Mouse (Mus musculus) adrenal gland, postnatal 36 days (tissue): ENCODE measurements around the gene Pcp4. TPM values are rescaled to one million over a fixed set of nuclear protein-coding genes. Genes with fewer than 3 reads are reported as not detected.
"Not testable (repeated sequence)": the region's sequence is repeated elsewhere in the genome, so short reads cannot be mapped to it uniquely, and the experiment has no call there.

Source experiments
- DNase-seq, 2 experiments: peaks; one replicate each; pipeline ENCODE4 v3.0.0; 2021; ENCODE audit warnings: mixed read lengths in 1 of 2
- long read RNA-seq, 2 experiments: library from polyadenylated mRNA; stranded (forward); transcript quantifications; one replicate each; pipeline ENCODE4 v2.0.0; 2021; ENCODE audit warnings: borderline sequencing depth in 2 of 2
- total RNA-seq, 2 experiments: library from RNA; stranded (reverse); gene quantifications; 2 replicates each; pipeline ENCODE4 v1.2.3; 2021

The Pcp4 gene
- total RNA-seq, result 1 to 10 TPM; 4.8 to 7.9 TPM
- long read RNA-seq, experiment 1, partial matches to known transcripts, result 1 of 4 reads
- long read RNA-seq, experiment 1, other reads (novel, unspliced or antisense), result 0 of 4 reads
- long read RNA-seq, experiment 2, transcript Pcp4-201 (3 exons, 641 nt), result major isoform, 6 of 6 reads
- long read RNA-seq, experiment 2, partial matches to known transcripts, result 0 of 6 reads
- long read RNA-seq, experiment 2, other reads (novel, unspliced or antisense), result 0 of 6 reads

- DNase-seq, result peak; percentile 76 to 78
Observed at GRCm38 (mm10) chr16:96467445-96467844, at the start of gene Pcp4. Gene Pcp4 (plus strand): TSS chr16:96467606.

GRCm38 (mm10) chr16:96425044-96425443, 42.4 kb upstream of the Pcp4 start:
- no peak for DNase-seq

- no peak for DNase-seq
Observed at GRCm38 (mm10) chr16:96426671-96427070, 40.7 kb upstream of the Pcp4 start.

- no peak for DNase-seq
Observed at GRCm38 (mm10) chr16:96429046-96429445, 38.4 kb upstream of the Pcp4 start.

- DNase-seq, result no peak
Observed at GRCm38 (mm10) chr16:96433266-96433665, 34.1 kb upstream of the Pcp4 start.

- DNase-seq, result no peak
Observed at GRCm38 (mm10) chr16:96434024-96434785, 33.2 kb upstream of the Pcp4 start.

- DNase-seq, result no peak
Observed at GRCm38 (mm10) chr16:96438946-96439345, 28.5 kb upstream of the Pcp4 start.

- no peak for DNase-seq
Observed at GRCm38 (mm10) chr16:96439682-96440081, 27.7 kb upstream of the Pcp4 start.

- no peak for DNase-seq
Observed at GRCm38 (mm10) chr16:96440871-96441270, 26.5 kb upstream of the Pcp4 start.

- no peak for DNase-seq
Observed at GRCm38 (mm10) chr16:96441826-96442225, 25.6 kb upstream of the Pcp4 start.

- no peak for DNase-seq
Observed at GRCm38 (mm10) chr16:96443468-96443867, 23.9 kb upstream of the Pcp4 start, which contains the start of gene Itgb2l. Gene Itgb2l (minus strand): TSS chr16:96443619.

- DNase-seq, result not testable (repeated sequence)
Observed at GRCm38 (mm10) chr16:96450871-96451270, 16.5 kb upstream of the Pcp4 start.

- DNase-seq, result no peak
Observed at GRCm38 (mm10) chr16:96454086-96454485, 13.3 kb upstream of the Pcp4 start.

GRCm38 (mm10) chr16:96457612-96458011, 9.8 kb upstream of the Pcp4 start:
- DNase-seq, result no peak

GRCm38 (mm10) chr16:96459356-96459755, 8.1 kb upstream of the Pcp4 start:
- no peak for DNase-seq

GRCm38 (mm10) chr16:96460788-96461187, 6.6 kb upstream of the Pcp4 start:
- no peak for DNase-seq

- no peak for DNase-seq
Observed at GRCm38 (mm10) chr16:96468011-96468410, 605 bp downstream of the Pcp4 start.

GRCm38 (mm10) chr16:96468698-96469097, 1.3 kb downstream of the Pcp4 start:
- DNase-seq, result peak; percentile 16 to 39

- DNase-seq, result peak in 1 of 2 experiments; percentile 5
Observed at GRCm38 (mm10) chr16:96469640-96470039, 2.2 kb downstream of the Pcp4 start.

- no peak for DNase-seq
Observed at GRCm38 (mm10) chr16:96472361-96472760, 5.0 kb downstream of the Pcp4 start.

GRCm38 (mm10) chr16:96472816-96473215, 5.4 kb downstream of the Pcp4 start:
- DNase-seq, result no peak

GRCm38 (mm10) chr16:96474185-96474584, 6.8 kb downstream of the Pcp4 start:
- DNase-seq, result no peak

GRCm38 (mm10) chr16:96481791-96482190, 14.4 kb downstream of the Pcp4 start:
- no peak for DNase-seq
